Mouse (Mus musculus) right cerebral cortex, postnatal 10 days (tissue): ENCODE results near the gene Alg14.

Experiments used
- DNase-seq, 2 experiments: peaks; one replicate each; pipeline ENCODE4 v3.0.0; 2021; ENCODE audit warnings: low spot score in 2 of 2

Gene Alg14

GRCm38 (mm10) chr3:121336234-121336890 lies 44.8 kb downstream of the Alg14 start:
- no peak for DNase-seq

GRCm38 (mm10) chr3:121338687-121339086 lies 47.1 kb downstream of the Alg14 start:
- DNase-seq = no peak

GRCm38 (mm10) chr3:121340321-121340761 lies 48.8 kb downstream of the Alg14 start:
- DNase-seq = no peak

GRCm38 (mm10) chr3:121343224-121343623 lies 51.7 kb downstream of the Alg14 start:
- DNase-seq = no peak

- no peak for DNase-seq
Measured at GRCm38 (mm10) chr3:121344056-121344945, 52.7 kb downstream of the Alg14 start.

- no peak for DNase-seq
Measured at GRCm38 (mm10) chr3:121344951-121345642, 53.5 kb downstream of the Alg14 start.

- DNase-seq = no peak
Measured at GRCm38 (mm10) chr3:121345643-121346000, 54.0 kb downstream of the Alg14 start.

- DNase-seq = no peak
Measured at GRCm38 (mm10) chr3:121346507-121347267, 55.1 kb downstream of the Alg14 start.

GRCm38 (mm10) chr3:121348792-121349191 lies 57.2 kb downstream of the Alg14 start:
- DNase-seq = no peak

GRCm38 (mm10) chr3:121349334-121350169 lies 58.0 kb downstream of the Alg14 start:
- DNase-seq = peak; percentile 44 to 54

GRCm38 (mm10) chr3:121351257-121351656 lies 59.7 kb downstream of the Alg14 start:
- DNase-seq = no peak

- no peak for DNase-seq
Measured at GRCm38 (mm10) chr3:121354281-121354680, 62.7 kb downstream of the Alg14 start.

- DNase-seq = no peak
Measured at GRCm38 (mm10) chr3:121354861-121355470, 63.4 kb downstream of the Alg14 start.

- DNase-seq = no peak
Measured at GRCm38 (mm10) chr3:121355569-121355968, 64.0 kb downstream of the Alg14 start.

- DNase-seq = no peak
Measured at GRCm38 (mm10) chr3:121356111-121356510, 64.5 kb downstream of the Alg14 start.

GRCm38 (mm10) chr3:121357030-121357429 lies 65.5 kb downstream of the Alg14 start:
- no peak for DNase-seq

GRCm38 (mm10) chr3:121358285-121358684 lies 66.7 kb downstream of the Alg14 start:
- DNase-seq = no peak

- no peak for DNase-seq
Measured at GRCm38 (mm10) chr3:121358850-121359249, 67.3 kb downstream of the Alg14 start.

GRCm38 (mm10) chr3:121359272-121359671 lies 67.7 kb downstream of the Alg14 start:
- no peak for DNase-seq

GRCm38 (mm10) chr3:121362002-121362401 lies 70.4 kb downstream of the Alg14 start:
- no peak for DNase-seq
